Mouse (Mus musculus) CH12.LX (cell line): ENCODE results near the gene Gm28047. TPM values are rescaled to one million over a fixed set of nuclear protein-coding genes. Genes with fewer than 3 reads are reported as not detected.

Source experiments
- DNase-seq: peaks from one replicate; pipeline ENCODE4 v3.0.0-alpha.2; 2013; ENCODE audit errors: extremely low read depth
- H3K27ac ChIP-seq: 2 replicates; pipeline ENCODE4 v1.5.1; 2012; ENCODE audit warnings: low read depth, mild to moderate bottlenecking, control low read depth, moderate library complexity; ENCODE audit not compliant: insufficient read depth
- H3K27me3 ChIP-seq: replicated peaks from 2 replicates; pipeline ENCODE3; 2012; ENCODE audit warnings: inconsistent platforms
- H3K36me3 ChIP-seq, 2 experiments: replicated peaks in 1 of 2; 2 replicates each; pipeline versions ENCODE3 to v1.6.1; 2012; ENCODE audit warnings: inconsistent platforms in 1 of 2, low read length in 1 of 2, mild to moderate bottlenecking in 1 of 2, mixed read lengths in 1 of 2, moderate library complexity in 1 of 2; ENCODE audit not compliant: control insufficient read depth in 1 of 2, insufficient read depth in 1 of 2
- H3K4me1 ChIP-seq, 2 experiments: 2 replicates each; pipeline ENCODE4 v1.6.1; 2012; ENCODE audit warnings: inconsistent platforms in 1 of 2, moderate library complexity in 1 of 2; ENCODE audit not compliant: insufficient read depth in 2 of 2, control insufficient read depth in 1 of 2
- H3K4me2 ChIP-seq: 2 replicates; pipeline ENCODE4 v1.6.1; 2012; ENCODE audit warnings: low read depth, mild to moderate bottlenecking, control low read depth; ENCODE audit not compliant: poor library complexity, insufficient read depth, severe bottlenecking
- H3K4me3 ChIP-seq, 3 experiments: fragments of 150-350 bp in 1 of 3; sonication (generic) in 1 of 3; replicated peaks in 1 of 3; 2 replicates each; pipeline versions ENCODE3 to v1.5.1; 2011 to 2012; ENCODE audit warnings: low read depth in 2 of 3, low read length in 2 of 3, mild to moderate bottlenecking in 2 of 3, moderate library complexity in 2 of 3, control low read depth in 1 of 3, improper control_type of control experiment in 1 of 3, inconsistent platforms in 1 of 3, mixed read lengths in 1 of 3; ENCODE audit not compliant: poor library complexity in 1 of 3
- H3K79me2 ChIP-seq: replicated peaks from 2 replicates; pipeline ENCODE4 v1.6.1; 2012; ENCODE audit warnings: mild to moderate bottlenecking, moderate library complexity; ENCODE audit not compliant: control insufficient read depth, poor library complexity, insufficient read depth, severe bottlenecking; ENCODE audit errors: extremely low read depth
- H3K9ac ChIP-seq: 2 replicates; pipeline ENCODE4 v1.6.1; 2012; ENCODE audit warnings: low read depth, mild to moderate bottlenecking, control low read depth, moderate library complexity; ENCODE audit not compliant: insufficient read depth
- H3K9me3 ChIP-seq: replicated peaks from 2 replicates; pipeline ENCODE3; 2012; ENCODE audit warnings: low read length, inconsistent platforms, mixed read lengths
- CHD2 ChIP-seq: IDR thresholded peaks from 2 replicates; pipeline ENCODE4 v1.6.1; 2011; ENCODE audit warnings: low read length, improper control_type of control experiment
- CTCF ChIP-seq, 2 experiments: IDR thresholded peaks in 1 of 2; conservative IDR thresholded peaks in 1 of 2; 2 replicates each; pipeline ENCODE4 v1.5.1; 2011 to 2012; ENCODE audit warnings: low read depth in 2 of 2, low read length in 2 of 2, improper control_type of control experiment in 1 of 2, inconsistent platforms in 1 of 2, mild to moderate bottlenecking in 1 of 2, moderate library complexity in 1 of 2
- ELF1 ChIP-seq: IDR thresholded peaks from 2 replicates; pipeline ENCODE4 v1.6.1; 2014; ENCODE audit warnings: low read depth, mild to moderate bottlenecking, inconsistent platforms, low read length, improper control_type of control experiment
- EP300 ChIP-seq: IDR thresholded peaks from 2 replicates; pipeline ENCODE4 v1.6.1; 2011; ENCODE audit warnings: low read length, improper control_type of control experiment
- GABPA ChIP-seq: IDR thresholded peaks from 2 replicates; pipeline ENCODE4 v1.6.1; 2012; ENCODE audit warnings: low read depth, low read length, improper control_type of control experiment, inconsistent platforms; ENCODE audit not compliant: insufficient replicate concordance
- MAZ ChIP-seq: IDR thresholded peaks from 2 replicates; pipeline ENCODE4 v1.6.1; 2012; ENCODE audit warnings: low read depth, mild to moderate bottlenecking, inconsistent platforms, low read length, improper control_type of control experiment, moderate library complexity
- PAX5 ChIP-seq: IDR thresholded peaks from 2 replicates; pipeline ENCODE4 v1.6.1; 2012; ENCODE audit warnings: low read length, inconsistent platforms, mixed read lengths
- ZC3H11A ChIP-seq: IDR thresholded peaks from 2 replicates; pipeline ENCODE4 v1.6.1; 2012; ENCODE audit warnings: low read depth, mild to moderate bottlenecking, inconsistent platforms, low read length, improper control_type of control experiment
- ZMIZ1 ChIP-seq: IDR thresholded peaks from 2 replicates; pipeline ENCODE4 v1.6.1; 2012; ENCODE audit warnings: low read depth, mild to moderate bottlenecking, inconsistent platforms, low read length, improper control_type of control experiment
- dilution Hi-C: fragments of 300-500 bp; cut with MboI; formaldehyde crosslinking; loops from 2 replicates; pipeline ENCODE4 v1.14.3; 2020; ENCODE audit warnings: low sequenced_read_pairs; ENCODE audit not compliant: extremely low pct_unique_long_range_greater_than_20kb, extremely low pct_ligation_motif_present
- in situ Hi-C: fragments of 300-500 bp; cut with MboI; formaldehyde crosslinking; loops from 3 replicates; pipeline ENCODE4 v1.14.3; 2019; ENCODE audit warnings: low sequenced_read_pairs, low pct_ligation_motif_present, low pct_unique_long_range_greater_than_20kb, mixed read lengths
- polyA plus RNA-seq: library from polyadenylated mRNA; unstranded; fragments of >175 nt; gene quantifications from 2 replicates; pipeline ENCODE4 v1.2.1, GENCODE M21; 2012; ENCODE audit warnings: low read depth; ENCODE audit not compliant: insufficient read length
- total RNA-seq, 2 experiments: library from RNA; depleted of rRNA; stranded (reverse); fragments of 300-350 nt in 1 of 2; fragments of >200 nt in 1 of 2; gene quantifications; 2 replicates each; pipeline ENCODE4 v1.2.3; 2012 to 2014

The Gm28047 gene
- total and polyA plus RNA-seq, 3 experiments, result not detected

GRCm38 (mm10) chr15:102521480-102521879, 103.4 kb downstream of the Gm28047 start:
- in situ Hi-C loops, result no loop called here
- no peaks in the 10 kb centered on the region for H3K27me3 ChIP-seq
- no peak for DNase-seq
- peaks cover 0 to 31% of the 10 kb centered on the region in 2 experiments; a peak in 2 of 4 replicates for H3K4me1 ChIP-seq
- no peak overlapping the region for H3K4me3 ChIP-seq
- peaks cover 6% of the 10 kb centered on the region for H3K79me2 ChIP-seq
- TF ChIP-seq GABPA, result no peak
- TF ChIP-seq, all 38 proteins: peak for 0
- H3K9ac ChIP-seq, result no peak overlapping the region
- H3K4me2 ChIP-seq, result no peak overlapping the region
- no peak overlapping the region for H3K27ac ChIP-seq
- peaks cover 34 to 59% of the 10 kb centered on the region in 2 experiments for H3K36me3 ChIP-seq
- no peaks in the 10 kb centered on the region for H3K9me3 ChIP-seq
- dilution Hi-C loops, result no loop called here

DNA sequence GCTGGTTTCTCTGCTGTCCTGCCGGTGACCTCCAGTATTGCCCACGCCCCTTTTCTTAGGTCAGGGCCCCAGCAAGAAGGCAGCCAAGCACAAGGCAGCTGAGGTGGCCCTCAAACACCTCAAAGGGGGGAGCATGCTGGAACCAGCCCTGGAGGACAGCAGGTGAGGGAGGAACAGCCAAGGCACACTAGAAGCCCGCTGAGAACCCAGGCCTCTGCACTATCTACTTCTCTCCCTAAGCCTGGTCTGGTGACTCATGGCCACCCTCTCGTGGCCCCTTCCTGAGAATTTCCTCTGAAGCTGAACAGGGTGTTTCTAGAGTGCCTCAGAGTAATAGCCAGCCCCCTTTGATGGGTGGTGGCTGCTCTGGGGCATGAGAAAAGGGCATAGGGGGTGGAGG, 104.5 kb downstream of the Gm28047 start:
- peaks cover 3% of the 10 kb centered on the region for H3K27me3 ChIP-seq
- H3K4me3 ChIP-seq, result no peak overlapping the region
- no peak overlapping the region for H3K9ac ChIP-seq
- dilution Hi-C loops, result no loop called here
- no peak overlapping the region for H3K4me2 ChIP-seq
- peaks cover 3 to 40% of the 10 kb centered on the region in 2 experiments; a peak in 3 of 4 replicates for H3K4me1 ChIP-seq
- DNase-seq, result no peak
- H3K27ac ChIP-seq, result no peak overlapping the region
- H3K36me3 ChIP-seq, result peaks cover 34 to 48% of the 10 kb centered on the region in 2 experiments
- peaks cover 6% of the 10 kb centered on the region for H3K79me2 ChIP-seq
- 0 out of 4 replicates have a peak, but pooled peaks of 1 of the 2 experiments have one; percentile 3 for TF ChIP-seq CTCF (conservative IDR thresholded peaks at IDR 0.05 in 1 of 2, IDR thresholded peaks at IDR 0.05 in 1 of 2; ENCODE audit: low read depth in 2 of 2, low read length in 2 of 2)
- TF ChIP-seq EP300, result no peak
- no peaks in the 10 kb centered on the region for H3K9me3 ChIP-seq
- in situ Hi-C loops, result no loop called here

- Histone ChIP-seq H3K4me2 (peak overlapping the region; percentile 87), H3K9ac (peak overlapping the region; percentile 96), H3K9me3 (no peaks in the 10 kb centered on the region), H3K4me3 (peak overlapping the region; percentile 61 to 98 (median 90)), H3K27ac (0 out of 2 replicates have a peak overlapping the region, but pooled peaks have one; percentile 94), H3K4me1 (peaks cover 3 to 34% of the 10 kb centered on the region in 2 experiments; a peak in 3 of 4 replicates), H3K79me2 (peaks cover 6% of the 10 kb centered on the region), H3K36me3 (peaks cover 34 to 39% of the 10 kb centered on the region in 2 experiments), H3K27me3 (peaks cover 3% of the 10 kb centered on the region)
- TF ChIP-seq ZC3H11A (no peak), ELF1 (no peak), PAX5 (no peak), ZMIZ1 (no peak), MAZ (no peak), CHD2 (no peak)
- dilution Hi-C loops, result no loop called here
- DNase-seq, result no peak
- in situ Hi-C loops, result loop anchor here (5.0 kb wide), 1 partner anchor 52 kb away; no protein-coding TSS in a partner anchor
These were observed 105.4 kb downstream of the Gm28047 start for GRCm38 (mm10) chr15:102519211-102520141.
